Mouse (Mus musculus) heart, embryonic 16.5 days (tissue): ENCODE measurements around the gene P4htm. TPM values are rescaled to one million over a fixed set of nuclear protein-coding genes. Genes with fewer than 3 reads are reported as not detected.

Source experiments
- ATAC-seq: fragments of 200-750 bp; cut with Nextera tagmentation; replicated peaks from 2 replicates; pipeline ENCODE4 v1.8.0; 2017; ENCODE audit warnings: moderate number of reproducible peaks; ENCODE audit not compliant: insufficient read depth, low FRiP score; ENCODE audit errors: extremely low read depth
- H3K27ac ChIP-seq: fragments of 300-500 bp; sonication (generic); 2 replicates; pipeline ENCODE4 v1.5.1; 2014; ENCODE audit warnings: mild to moderate bottlenecking, low read length, control low read depth, moderate library complexity
- H3K27me3 ChIP-seq: fragments of 300-500 bp; sonication (generic); 2 replicates; pipeline ENCODE4 v1.6.1; 2014; ENCODE audit warnings: low read length, mixed read lengths; ENCODE audit not compliant: control insufficient read depth, insufficient read depth
- H3K36me3 ChIP-seq: fragments of 300-500 bp; sonication (generic); 2 replicates; pipeline ENCODE4 v1.6.1; 2014; ENCODE audit not compliant: control insufficient read depth, insufficient read depth
- H3K4me1 ChIP-seq: fragments of 300-500 bp; sonication (generic); 2 replicates; pipeline ENCODE4 v1.6.1; 2014; ENCODE audit warnings: low read length, mixed read lengths; ENCODE audit not compliant: control insufficient read depth, insufficient read depth
- H3K4me2 ChIP-seq: fragments of 300-500 bp; sonication (generic); 2 replicates; pipeline ENCODE4 v1.6.1; 2014; ENCODE audit warnings: low read depth, mild to moderate bottlenecking, control low read depth, low read length
- H3K4me3 ChIP-seq: fragments of 300-500 bp; sonication (generic); 2 replicates; pipeline ENCODE4 v1.5.1; 2014; ENCODE audit warnings: mild to moderate bottlenecking, control low read depth, low read length
- H3K9ac ChIP-seq: fragments of 300-500 bp; sonication (generic); 2 replicates; pipeline ENCODE4 v1.6.1; 2014; ENCODE audit warnings: low read length, control low read depth
- H3K9me3 ChIP-seq: fragments of 300-500 bp; sonication (generic); replicated peaks from 2 replicates; pipeline ENCODE4 v1.6.1; 2016; ENCODE audit warnings: low read length; ENCODE audit not compliant: control insufficient read depth
- WGBS: fragments of 180-500 bp; shearing (Covaris S2); extraction: QIAGEN DNeasy Blood & Tissue Kit; methylation state at CpG from one replicate; pipeline ENCODE4 v1.1.7; 2014; 5-methylcytosine and 5-hydroxymethylcytosine counted together
- polyA plus RNA-seq: library from polyadenylated mRNA; unstranded; fragments of >200 nt; fragmentation: Nextera tagmentation; extraction: Ambion mirVana; gene quantifications from 2 replicates; pipeline ENCODE4 v1.2.1, GENCODE M21; 2015

Gene P4htm
- polyA plus RNA-seq, 1 experiment from 2014 or later: 22.0 TPM

DNA sequence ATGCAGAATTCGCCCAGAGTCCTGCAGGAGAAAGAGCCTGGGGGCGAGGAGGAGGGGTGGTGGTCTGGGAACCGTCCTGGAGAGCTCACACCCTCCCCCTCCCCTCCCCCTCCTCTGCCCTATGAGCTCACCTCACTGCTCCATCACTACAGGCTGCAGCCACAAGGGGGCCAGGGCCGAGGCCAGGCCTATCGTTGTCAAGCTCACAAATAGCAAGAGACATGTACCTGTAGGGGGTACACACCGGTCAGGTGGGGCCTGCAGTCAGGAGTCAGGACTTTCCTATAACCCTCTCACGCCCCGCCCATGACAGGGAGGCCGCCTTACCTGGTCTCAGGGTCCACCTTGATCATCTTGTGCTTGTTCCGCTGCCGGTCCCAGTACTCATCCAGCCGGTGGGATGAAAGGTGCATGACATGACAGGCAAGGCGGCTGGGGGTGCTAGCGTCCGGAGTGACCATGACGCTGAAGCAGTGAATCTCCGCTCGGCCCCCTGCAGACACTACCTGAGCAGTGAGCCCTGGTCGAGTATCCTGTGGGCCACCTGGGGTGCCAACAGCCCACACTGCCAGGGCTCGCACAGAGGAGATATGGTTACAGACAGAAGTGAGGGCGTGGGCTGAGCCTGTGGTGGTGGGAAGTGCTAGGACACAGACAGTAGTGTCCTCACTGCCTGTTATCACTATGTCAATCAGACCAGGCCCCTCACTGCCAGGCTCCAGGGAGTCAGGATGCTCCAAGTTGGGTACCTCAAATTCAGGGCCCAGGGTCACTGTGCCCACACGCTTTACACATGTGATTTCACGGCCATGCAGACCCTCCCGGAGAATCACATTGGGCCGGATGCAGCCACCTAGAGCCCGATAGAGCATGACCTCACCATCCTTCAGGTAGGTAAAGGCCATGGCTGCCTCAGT, 23.4 kb downstream of the P4htm start:
- H3K4me2 ChIP-seq: no peak overlapping the region
- peaks cover 30% of the 10 kb centered on the region for H3K4me1 ChIP-seq
- 49% methylated on average over 26 of the region's 26 CpGs for WGBS
- H3K36me3 ChIP-seq: peaks cover 27% of the 10 kb centered on the region
- H3K27ac ChIP-seq: no peak overlapping the region
- no peak for ATAC-seq
- H3K27me3 ChIP-seq: no peaks in the 10 kb centered on the region
- H3K9ac ChIP-seq: no peak overlapping the region
- no peaks in the 10 kb centered on the region for H3K9me3 ChIP-seq
- no peak overlapping the region for H3K4me3 ChIP-seq

DNA sequence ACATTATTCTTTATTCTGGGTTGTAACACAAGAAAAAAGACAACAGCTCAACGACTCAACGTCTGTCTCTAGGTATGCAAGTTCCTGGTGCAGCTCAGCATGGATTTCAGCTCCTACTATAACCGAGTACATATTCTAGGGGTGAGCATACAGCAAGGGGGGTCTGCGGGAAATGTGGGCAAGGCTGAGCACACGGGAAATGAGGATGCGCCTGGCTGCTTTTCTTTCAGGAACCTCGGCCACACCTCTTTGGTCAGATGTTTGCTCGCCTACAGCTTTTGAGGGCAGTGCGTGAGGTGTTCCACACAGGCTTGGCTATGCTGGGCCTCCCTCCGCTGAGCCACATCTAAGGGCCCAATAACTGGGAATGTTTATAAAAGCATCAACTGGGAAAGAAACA, 25.1 kb downstream of the P4htm start:
- H3K27ac ChIP-seq: no peak overlapping the region
- peaks cover 34% of the 10 kb centered on the region for H3K4me1 ChIP-seq
- H3K9ac ChIP-seq: no peak overlapping the region
- H3K4me2 ChIP-seq: no peak overlapping the region
- no peak for ATAC-seq
- H3K27me3 ChIP-seq: no peaks in the 10 kb centered on the region
- no peak overlapping the region for H3K4me3 ChIP-seq
- H3K36me3 ChIP-seq: peaks cover 27% of the 10 kb centered on the region
- no peaks in the 10 kb centered on the region for H3K9me3 ChIP-seq
- 83% methylated on average over 10 of the region's 10 CpGs for WGBS

DNA sequence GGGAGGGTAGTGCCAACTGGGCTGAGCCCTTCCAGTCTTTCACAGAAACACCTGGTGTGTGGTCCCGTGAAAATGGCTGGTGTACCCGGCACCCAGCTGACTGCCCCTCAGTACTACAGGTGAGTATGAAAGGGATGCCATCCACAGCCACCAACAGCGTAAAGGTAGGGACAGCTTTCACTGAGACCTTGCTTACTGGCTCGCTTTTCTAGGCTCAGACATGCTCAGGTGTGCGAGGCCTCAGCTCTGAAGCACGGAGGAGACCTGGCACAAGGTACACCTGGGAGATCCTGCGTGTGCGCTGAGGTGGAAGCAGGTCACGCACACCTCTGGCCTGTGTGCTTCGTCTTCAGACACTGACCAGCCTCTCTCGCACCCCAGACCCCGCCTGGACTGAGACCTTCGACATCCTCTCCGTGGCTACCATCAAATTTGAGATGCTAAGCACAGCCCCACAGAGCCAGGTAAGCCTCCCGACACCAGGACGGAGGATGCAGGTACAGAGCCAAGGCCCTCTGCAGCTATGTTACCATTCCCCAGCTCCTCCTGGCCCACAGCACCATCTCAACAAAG, 26.0 kb downstream of the P4htm start:
- no peak overlapping the region for H3K4me2 ChIP-seq
- no peaks in the 10 kb centered on the region for H3K9me3 ChIP-seq
- H3K4me3 ChIP-seq: no peak overlapping the region
- peaks cover 27% of the 10 kb centered on the region for H3K36me3 ChIP-seq
- no peak for ATAC-seq
- H3K27me3 ChIP-seq: no peaks in the 10 kb centered on the region
- 90% methylated on average over 16 of the region's 16 CpGs for WGBS
- H3K27ac ChIP-seq: no peak overlapping the region
- no peak overlapping the region for H3K9ac ChIP-seq
- peaks cover 28% of the 10 kb centered on the region for H3K4me1 ChIP-seq

DNA sequence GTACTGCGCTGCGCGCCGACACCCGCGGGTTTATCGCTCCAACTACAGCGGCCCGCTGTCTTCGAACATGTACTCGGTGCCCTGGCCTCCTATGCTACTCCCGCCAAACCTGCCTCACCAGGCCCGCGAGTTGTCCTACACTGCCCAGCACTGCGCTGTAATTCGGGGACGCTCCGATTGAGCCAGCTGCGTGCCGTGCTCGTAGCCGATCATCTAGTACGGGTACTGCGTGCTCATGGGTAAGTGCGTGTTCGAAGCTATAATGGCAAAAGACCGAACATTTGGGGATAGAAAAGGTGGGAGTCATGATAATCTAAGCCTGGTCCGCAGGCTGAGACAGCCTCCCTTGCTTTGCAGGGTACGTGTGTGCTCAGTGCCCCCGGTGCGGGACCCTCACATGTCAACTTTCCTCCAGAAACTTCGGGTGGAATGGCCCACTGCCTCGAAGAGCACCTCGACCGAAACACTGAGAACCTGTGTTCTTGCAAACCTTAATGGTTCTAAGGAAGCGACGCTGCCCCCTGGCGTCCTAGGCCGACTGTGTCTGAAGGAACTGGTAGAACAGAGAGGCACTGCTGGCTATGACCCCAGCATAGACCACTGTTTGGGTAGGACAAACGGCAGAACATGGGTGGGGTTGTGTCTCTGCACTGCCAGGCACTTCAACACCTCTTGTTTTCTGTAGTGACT, 27.1 kb downstream of the P4htm start:
- under 1% methylated on average over 40 of the region's 40 CpGs for WGBS
- Histone ChIP-seq H3K36me3 (peaks cover 25% of the 10 kb centered on the region), H3K9ac (peak overlapping the region; percentile 76), H3K4me3 (peak overlapping the region; percentile 73), H3K9me3 (no peaks in the 10 kb centered on the region), H3K27me3 (no peaks in the 10 kb centered on the region), H3K4me1 (peaks cover 33% of the 10 kb centered on the region), H3K4me2 (peak overlapping the region; percentile 94), H3K27ac (peak overlapping the region; percentile 43; the same call in 1 of the 2 replicates)
- no peak for ATAC-seq

DNA sequence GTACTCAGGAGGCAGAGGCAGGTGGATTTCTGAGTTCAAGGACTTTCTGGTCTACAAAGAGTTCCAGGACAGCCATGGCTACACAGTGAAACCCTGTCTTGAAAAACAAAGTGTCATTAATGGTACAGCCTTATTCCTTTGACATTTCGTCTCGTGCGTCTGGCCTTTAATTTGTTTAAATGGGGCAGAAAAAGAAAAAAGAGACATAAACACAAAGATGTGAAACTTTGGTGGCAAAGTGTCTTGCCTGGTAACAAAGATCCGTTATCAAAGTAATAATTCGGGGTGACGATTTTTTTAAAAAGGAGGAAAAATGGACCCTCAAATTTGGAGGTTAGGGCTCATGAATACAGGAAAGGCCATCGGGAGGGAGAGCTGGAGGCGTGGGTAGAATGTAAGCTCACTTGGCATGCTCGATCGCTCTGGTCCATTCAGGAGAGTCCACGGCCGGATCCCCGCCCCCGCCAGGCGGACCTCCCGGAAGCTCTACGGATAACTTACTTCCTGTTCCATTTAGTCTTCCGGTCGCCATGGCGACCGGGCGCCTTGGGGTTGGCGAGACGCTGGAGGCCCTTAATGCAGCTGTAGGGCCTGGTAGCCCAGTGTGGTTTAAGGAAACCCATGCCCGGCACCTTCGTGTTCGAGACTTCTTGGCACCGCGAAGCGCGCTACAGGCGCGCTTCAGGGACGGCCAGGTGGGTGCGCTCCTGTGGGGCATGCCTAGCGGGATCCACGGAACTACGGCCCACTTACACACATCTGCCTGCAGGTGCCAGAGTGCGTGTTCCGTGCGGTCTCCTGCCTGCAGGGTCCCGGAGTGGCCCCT, 27.9 kb downstream of the P4htm start, which contains the start of gene Dalrd3:
TSS of gene Dalrd3 (plus strand) at position 506 of the 826 bp plus-strand sequence.
- peak within 1 kb of the TSS; percentile 100 for H3K4me2 ChIP-seq
- H3K4me1 ChIP-seq: peaks cover 31% of the 10 kb centered on the region
- H3K27ac ChIP-seq: peak within 1 kb of the TSS; percentile 43
- H3K27me3 ChIP-seq: no peaks in the 10 kb centered on the region
- no peaks in the 10 kb centered on the region for H3K9me3 ChIP-seq
- H3K9ac ChIP-seq: peak within 1 kb of the TSS; percentile 76
- ATAC-seq: peak; percentile 55
- peaks cover 27% of the 10 kb centered on the region for H3K36me3 ChIP-seq
- H3K4me3 ChIP-seq: peak within 1 kb of the TSS; percentile 73
- 6% methylated on average over 42 of the region's 42 CpGs for WGBS

DNA sequence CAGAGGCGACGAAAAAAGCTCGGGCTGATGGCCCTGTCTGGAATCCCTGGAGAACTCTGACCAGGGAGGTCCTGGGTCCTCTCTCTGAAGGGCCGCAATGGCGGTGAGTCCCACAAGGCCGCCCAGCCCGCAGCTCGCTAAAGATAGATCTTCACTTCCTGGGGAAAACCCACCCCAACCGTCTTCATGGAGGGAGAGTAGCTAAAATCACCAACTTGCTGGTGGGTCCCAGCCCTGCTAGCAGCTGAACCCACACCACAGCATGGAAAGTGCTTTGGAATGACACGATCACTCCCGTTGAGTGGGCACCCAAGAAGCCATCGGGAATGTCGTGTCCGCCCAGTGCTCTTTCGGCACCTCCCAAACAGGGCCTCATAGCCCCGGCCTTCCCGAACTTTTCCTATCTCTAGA, 29.0 kb downstream of the P4htm start:
- Histone ChIP-seq H3K9ac (peak overlapping the region; percentile 80; the same call in 1 of the 2 replicates), H3K36me3 (peaks cover 37% of the 10 kb centered on the region), H3K27ac (peak overlapping the region; percentile 98; the same call in 1 of the 2 replicates), H3K27me3 (no peaks in the 10 kb centered on the region), H3K4me3 (peak overlapping the region; percentile 86), H3K4me2 (peak overlapping the region; percentile 100), H3K9me3 (no peaks in the 10 kb centered on the region), H3K4me1 (peaks cover 31% of the 10 kb centered on the region)
- no peak for ATAC-seq
- WGBS: 67% methylated on average over 17 of the region's 17 CpGs

DNA sequence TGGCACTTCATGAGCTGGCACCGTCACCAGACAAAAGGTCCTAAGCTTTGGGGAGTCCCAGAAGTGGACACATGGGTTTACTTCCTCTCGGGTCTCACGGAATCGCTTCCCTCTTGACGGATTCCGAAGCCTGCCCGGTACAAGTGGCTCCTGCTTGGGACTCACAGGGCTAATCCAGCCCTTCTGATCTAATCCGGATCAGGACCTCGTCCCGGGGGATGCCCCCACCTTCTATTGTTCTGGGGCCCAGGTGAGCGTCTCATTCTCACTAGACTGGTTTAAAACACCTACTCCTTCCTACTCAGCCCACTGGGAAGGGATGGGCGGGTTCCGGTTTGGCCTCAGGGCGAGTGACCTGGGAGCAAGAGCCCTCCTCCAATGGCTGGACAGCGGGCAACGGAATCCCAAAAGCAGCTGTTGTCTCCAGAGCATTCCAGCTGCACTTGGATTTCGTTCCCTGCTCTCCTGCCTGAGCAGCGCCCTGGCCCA, 29.5 kb downstream of the P4htm start:
- no peaks in the 10 kb centered on the region for H3K9me3 ChIP-seq
- ATAC-seq: no peak
- peak overlapping the region; percentile 80 for H3K9ac ChIP-seq
- H3K27me3 ChIP-seq: no peaks in the 10 kb centered on the region
- H3K36me3 ChIP-seq: peaks cover 35% of the 10 kb centered on the region
- H3K27ac ChIP-seq: peak overlapping the region; percentile 98
- H3K4me2 ChIP-seq: peak overlapping the region; percentile 100
- 10% methylated on average over 18 of the region's 18 CpGs for WGBS
- H3K4me3 ChIP-seq: peak overlapping the region; percentile 86
- peaks cover 31% of the 10 kb centered on the region for H3K4me1 ChIP-seq
